Mouse (Mus musculus): ENCODE results near the gene Fam193a.

DNA sequence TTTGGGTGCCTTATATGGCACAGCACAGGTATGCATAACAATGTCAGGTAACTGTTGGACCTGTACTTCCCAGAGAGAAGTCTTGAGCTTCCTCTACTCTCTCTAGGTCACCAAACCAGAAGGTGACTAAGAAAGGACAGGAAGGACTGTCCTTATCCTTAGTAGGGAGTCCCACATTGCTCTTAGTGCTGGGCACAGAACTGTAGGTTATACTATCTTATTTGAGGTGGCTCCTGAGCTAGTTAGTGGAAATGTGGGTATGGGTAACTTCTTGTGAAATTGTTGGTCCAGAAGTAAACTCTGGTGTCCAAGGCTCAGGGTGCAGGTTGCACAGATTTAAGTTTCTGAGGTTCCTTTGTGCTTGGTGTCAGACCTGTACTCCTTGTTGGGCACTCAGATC, 2.4 kb downstream of the Fam193a start:
- no peak for TF ChIP-seq POLR2A (IDR thresholded peaks at IDR 0.05; ENCODE audit: borderline replicate concordance, extremely low read depth, insufficient read depth, insufficient read length, poor library complexity, severe bottlenecking)
- TF ChIP-seq CTCF (IDR thresholded peaks at IDR 0.05; ENCODE audit: borderline replicate concordance, extremely low read depth, insufficient read depth, insufficient read length), result no peak
